Mouse (Mus musculus): Measurements from ENCODE around the gene Atad5.
"Not testable (repeated sequence)": the region's sequence is repeated elsewhere in the genome, so short reads cannot be mapped to it uniquely, and the experiment has no call there.

Atad5 gene

GRCm38 (mm10) chr11:80148313-80148712, 59.1 kb downstream of the Atad5 start:
- no peak for DNase-seq (ENCODE audit: extremely low spot score, low read depth, low spot score)

- not testable (repeated sequence) for DNase-seq (ENCODE audit: extremely low spot score, low read depth, low spot score)
These were observed 59.8 kb downstream of the Atad5 start for GRCm38 (mm10) chr11:80148974-80149373.

GRCm38 (mm10) chr11:80149412-80150023, 60.3 kb downstream of the Atad5 start:
- no peak for DNase-seq (ENCODE audit: extremely low spot score, low read depth, low spot score)

GRCm38 (mm10) chr11:80150566-80150965, 61.4 kb downstream of the Atad5 start:
- no peak for DNase-seq (ENCODE audit: extremely low spot score, low read depth, low spot score)

GRCm38 (mm10) chr11:80151541-80151940, 62.3 kb downstream of the Atad5 start:
- DNase-seq (ENCODE audit: extremely low spot score, low read depth, low spot score), result no peak

GRCm38 (mm10) chr11:80152376-80152775, 63.2 kb downstream of the Atad5 start:
- no peak for DNase-seq (ENCODE audit: extremely low spot score, low read depth, low spot score)

- no peak for DNase-seq (ENCODE audit: extremely low spot score, low read depth, low spot score)
These were observed 64.8 kb downstream of the Atad5 start, which contains the start of gene Adap2 for GRCm38 (mm10) chr11:80153857-80154495. Gene Adap2, plus strand, starts transcription at chr11:80154105.

GRCm38 (mm10) chr11:80154501-80154900, 65.3 kb downstream of the Atad5 start:
- DNase-seq (ENCODE audit: extremely low spot score, low read depth, low spot score), result no peak

- no peak for DNase-seq (ENCODE audit: extremely low spot score, low read depth, low spot score)
These were observed 66.3 kb downstream of the Atad5 start for GRCm38 (mm10) chr11:80155541-80155940.

GRCm38 (mm10) chr11:80155961-80156360, 66.8 kb downstream of the Atad5 start:
- DNase-seq (ENCODE audit: extremely low spot score, low read depth, low spot score), result no peak

GRCm38 (mm10) chr11:80156841-80157240, 67.6 kb downstream of the Atad5 start:
- DNase-seq (ENCODE audit: extremely low spot score, low read depth, low spot score), result no peak

- DNase-seq (ENCODE audit: extremely low spot score, low read depth, low spot score), result no peak
These were observed 69.8 kb downstream of the Atad5 start for GRCm38 (mm10) chr11:80159018-80159417.

- no peak for DNase-seq (ENCODE audit: extremely low spot score, low read depth, low spot score)
These were observed 71.8 kb downstream of the Atad5 start for GRCm38 (mm10) chr11:80161041-80161440.

- no peak for DNase-seq (ENCODE audit: extremely low spot score, low read depth, low spot score)
These were observed 74.3 kb downstream of the Atad5 start for GRCm38 (mm10) chr11:80163362-80164116.

- no peak for DNase-seq (ENCODE audit: extremely low spot score, low read depth, low spot score)
These were observed 75.0 kb downstream of the Atad5 start for GRCm38 (mm10) chr11:80164224-80164623.

- no peak for DNase-seq (ENCODE audit: extremely low spot score, low read depth, low spot score)
These were observed 78.9 kb downstream of the Atad5 start for GRCm38 (mm10) chr11:80168121-80168520.

GRCm38 (mm10) chr11:80168611-80169249, 79.5 kb downstream of the Atad5 start:
- no peak for DNase-seq (ENCODE audit: extremely low spot score, low read depth, low spot score)

GRCm38 (mm10) chr11:80169629-80170028, 80.4 kb downstream of the Atad5 start:
- DNase-seq (ENCODE audit: extremely low spot score, low read depth, low spot score), result no peak

- no peak for DNase-seq (ENCODE audit: extremely low spot score, low read depth, low spot score)
These were observed 81.2 kb downstream of the Atad5 start for GRCm38 (mm10) chr11:80170351-80170750.

- DNase-seq (ENCODE audit: extremely low spot score, low read depth, low spot score), result no peak
These were observed 82.7 kb downstream of the Atad5 start for GRCm38 (mm10) chr11:80171884-80172283.

- DNase-seq (ENCODE audit: extremely low spot score, low read depth, low spot score), result no peak
These were observed 84.9 kb downstream of the Atad5 start for GRCm38 (mm10) chr11:80173963-80174670.

Measured in hindlimb bud, embryonic 11.5 days (tissue).